Mouse (Mus musculus) lung, postnatal 0 days (tissue): ENCODE data around the gene Hoxb9. TPM values are rescaled to one million over a fixed set of nuclear protein-coding genes. Genes with fewer than 3 reads are reported as not detected.

Experiments
- ATAC-seq: fragments of 200-750 bp; cut with Nextera tagmentation; 2 replicates; pipeline ENCODE4 v1.8.0; 2017; ENCODE audit warnings: moderate library complexity
- DNase-seq: peaks from one replicate; pipeline ENCODE4 v3.0.0-alpha.2; 2016; ENCODE audit warnings: low spot score
- H3K27ac ChIP-seq: fragments of 300-500 bp; sonication (generic); 2 replicates; pipeline ENCODE4 v1.5.1; 2014; ENCODE audit warnings: antibody characterized with exemption, mild to moderate bottlenecking, low read length, mixed read lengths
- H3K27me3 ChIP-seq: fragments of 300-500 bp; sonication (generic); replicated peaks from 2 replicates; pipeline ENCODE4 v1.6.1; 2014; ENCODE audit warnings: low read length, mixed read lengths; ENCODE audit not compliant: insufficient read depth
- H3K36me3 ChIP-seq: fragments of 300-500 bp; sonication (generic); 2 replicates; pipeline ENCODE4 v1.6.1; 2014; ENCODE audit warnings: low read length, mixed read lengths; ENCODE audit not compliant: insufficient read depth
- H3K4me1 ChIP-seq: fragments of 300-500 bp; sonication (generic); 2 replicates; pipeline ENCODE4 v1.6.1; 2014; ENCODE audit warnings: antibody characterized with exemption, low read depth, low read length, mixed read lengths; ENCODE audit not compliant: insufficient read depth
- H3K4me2 ChIP-seq: fragments of 300-500 bp; sonication (generic); replicated peaks from 2 replicates; pipeline ENCODE4 v1.6.1; 2014; ENCODE audit warnings: low read depth, mild to moderate bottlenecking, low read length, moderate library complexity, mixed read lengths
- H3K4me3 ChIP-seq: fragments of 300-500 bp; sonication (generic); 2 replicates; pipeline ENCODE4 v1.5.1; 2014; ENCODE audit warnings: low read depth, low read length
- H3K9ac ChIP-seq: fragments of 300-500 bp; sonication (generic); replicated peaks from 2 replicates; pipeline ENCODE4 v1.6.1; 2014; ENCODE audit warnings: low read depth, mild to moderate bottlenecking
- H3K9me3 ChIP-seq: fragments of 300-500 bp; sonication (generic); 2 replicates; pipeline ENCODE4 v1.6.1; 2016; ENCODE audit warnings: low read length, mixed read lengths
- CTCF ChIP-seq: IDR thresholded peaks from 2 replicates; pipeline ENCODE4 v1.5.1; 2016; ENCODE audit warnings: antibody characterized with exemption, mild to moderate bottlenecking
- EP300 ChIP-seq: IDR thresholded peaks from 2 replicates; pipeline ENCODE4 v1.6.1; 2016; ENCODE audit warnings: antibody characterized with exemption, mild to moderate bottlenecking, control low read depth
- WGBS: fragments of 180-500 bp; shearing (Covaris S2); extraction: QIAGEN DNeasy Blood & Tissue Kit; methylation state at CpG from one replicate; pipeline ENCODE4 v1.1.7; 2014; 5-methylcytosine and 5-hydroxymethylcytosine counted together
- polyA plus RNA-seq: library from polyadenylated mRNA; unstranded; fragments of >200 nt; fragmentation: Nextera tagmentation; extraction: Ambion mirVana; gene quantifications from 2 replicates; pipeline ENCODE4 v1.2.1, GENCODE M21; 2015

Gene Hoxb9
- polyA plus RNA-seq, 1 experiment from 2014 or later: not detected

DNA sequence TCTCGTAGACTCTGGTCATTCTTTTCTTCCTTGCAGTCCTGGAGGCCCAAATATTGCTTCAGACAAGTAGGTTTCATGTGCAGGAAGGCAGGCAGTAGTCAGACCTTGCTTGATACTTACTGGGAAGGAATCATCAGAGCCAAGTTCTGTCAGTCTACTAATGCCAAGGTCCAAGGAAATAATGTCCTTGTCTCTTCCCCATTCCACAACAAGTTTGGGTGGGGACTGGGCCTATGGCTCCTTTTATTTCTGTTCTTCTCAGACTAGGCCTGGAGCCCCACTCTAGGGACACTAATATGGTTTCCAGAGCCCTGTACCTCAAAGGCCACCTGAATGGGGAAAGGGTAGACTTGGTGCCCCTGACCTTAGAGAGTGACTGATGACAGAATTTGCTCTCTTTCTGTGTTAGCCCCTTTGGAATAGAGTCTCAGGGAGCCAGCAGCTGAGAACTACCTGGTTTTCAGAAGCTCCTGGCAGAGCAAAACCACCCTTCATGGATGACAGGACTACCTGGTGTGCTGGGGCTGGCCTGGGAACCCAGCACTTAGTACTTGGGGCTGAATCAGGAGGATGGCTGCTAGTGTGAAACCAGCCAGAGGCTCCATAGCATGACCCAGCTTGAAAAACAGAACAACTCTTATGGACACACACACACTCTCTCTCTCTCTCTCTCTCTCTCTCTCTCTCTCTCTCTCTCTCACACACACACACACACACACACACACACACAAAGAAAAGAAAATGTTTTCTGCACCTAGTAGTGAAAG, 17.4 kb downstream of the Hoxb9 start:
- peaks cover 51% of the 10 kb centered on the region for H3K27me3 ChIP-seq
- H3K4me1 ChIP-seq: no peaks in the 10 kb centered on the region
- ATAC-seq (no peak), DNase-seq (no peak)
- TF ChIP-seq EP300 (no peak), CTCF (no peak)
- no peak overlapping the region for H3K27ac ChIP-seq
- no peak overlapping the region for H3K4me2 ChIP-seq
- H3K36me3 ChIP-seq: no peaks in the 10 kb centered on the region
- H3K9ac ChIP-seq: no peak overlapping the region
- no peaks in the 10 kb centered on the region for H3K9me3 ChIP-seq
- WGBS: 36% methylated on average over 1 of the region's 1 CpGs
- H3K4me3 ChIP-seq: no peak overlapping the region

DNA sequence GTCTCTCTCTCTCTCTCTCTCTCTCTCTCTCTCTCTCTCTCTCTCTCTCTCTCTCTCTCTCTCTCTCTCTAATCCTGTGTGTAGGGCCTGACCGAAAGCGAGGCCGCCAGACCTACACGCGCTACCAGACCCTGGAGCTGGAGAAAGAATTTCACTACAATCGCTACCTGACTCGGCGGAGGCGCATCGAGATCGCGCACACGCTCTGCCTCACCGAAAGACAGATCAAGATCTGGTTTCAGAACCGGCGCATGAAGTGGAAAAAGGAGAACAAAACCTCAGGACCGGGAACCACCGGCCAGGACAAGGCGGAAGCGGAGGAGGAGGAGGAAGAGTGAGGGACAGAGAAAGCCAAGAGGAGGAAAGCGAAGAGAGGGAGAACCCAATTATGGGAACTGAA, 18.0 kb downstream of the Hoxb9 start:
- no peak overlapping the region for H3K27ac ChIP-seq
- H3K4me2 ChIP-seq: no peak overlapping the region
- DNase-seq: no peak
- H3K4me1 ChIP-seq: no peaks in the 10 kb centered on the region
- WGBS: 38% methylated on average over 21 of the region's 21 CpGs
- no peak overlapping the region for H3K4me3 ChIP-seq
- H3K9ac ChIP-seq: no peak overlapping the region
- ATAC-seq: no peak
- no peaks in the 10 kb centered on the region for H3K9me3 ChIP-seq
- peaks cover 57% of the 10 kb centered on the region for H3K27me3 ChIP-seq
- TF ChIP-seq CTCF (no peak), EP300 (no peak)
- no peaks in the 10 kb centered on the region for H3K36me3 ChIP-seq

DNA sequence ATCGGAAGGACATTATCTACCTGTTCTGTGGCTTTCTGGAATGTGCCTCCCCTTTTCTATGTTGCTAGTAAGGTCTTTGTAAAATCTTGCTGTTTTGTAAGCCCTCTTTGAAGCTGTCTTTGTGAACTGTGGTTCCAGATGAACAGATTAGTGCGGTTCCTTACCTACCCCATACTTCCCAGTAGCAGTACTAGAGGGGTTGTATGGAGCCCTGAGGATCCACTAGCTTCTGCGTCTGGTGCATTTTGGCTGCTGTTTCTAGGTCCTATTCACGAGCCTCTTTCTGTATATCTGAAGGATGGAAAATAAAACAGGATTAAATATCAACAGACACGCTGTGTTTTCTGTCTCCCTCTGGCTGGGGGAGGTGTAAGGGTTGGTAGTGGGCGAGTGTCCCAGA, 18.6 kb downstream of the Hoxb9 start:
- Histone ChIP-seq H3K27ac (no peak overlapping the region), H3K27me3 (peaks cover 62% of the 10 kb centered on the region), H3K4me2 (no peak overlapping the region), H3K4me1 (no peaks in the 10 kb centered on the region), H3K4me3 (no peak overlapping the region), H3K9me3 (no peaks in the 10 kb centered on the region), H3K36me3 (no peaks in the 10 kb centered on the region), H3K9ac (no peak overlapping the region)
- TF ChIP-seq CTCF (no peak), EP300 (no peak)
- WGBS: 25% methylated on average over 6 of the region's 6 CpGs
- no peak for ATAC-seq
- DNase-seq: no peak

DNA sequence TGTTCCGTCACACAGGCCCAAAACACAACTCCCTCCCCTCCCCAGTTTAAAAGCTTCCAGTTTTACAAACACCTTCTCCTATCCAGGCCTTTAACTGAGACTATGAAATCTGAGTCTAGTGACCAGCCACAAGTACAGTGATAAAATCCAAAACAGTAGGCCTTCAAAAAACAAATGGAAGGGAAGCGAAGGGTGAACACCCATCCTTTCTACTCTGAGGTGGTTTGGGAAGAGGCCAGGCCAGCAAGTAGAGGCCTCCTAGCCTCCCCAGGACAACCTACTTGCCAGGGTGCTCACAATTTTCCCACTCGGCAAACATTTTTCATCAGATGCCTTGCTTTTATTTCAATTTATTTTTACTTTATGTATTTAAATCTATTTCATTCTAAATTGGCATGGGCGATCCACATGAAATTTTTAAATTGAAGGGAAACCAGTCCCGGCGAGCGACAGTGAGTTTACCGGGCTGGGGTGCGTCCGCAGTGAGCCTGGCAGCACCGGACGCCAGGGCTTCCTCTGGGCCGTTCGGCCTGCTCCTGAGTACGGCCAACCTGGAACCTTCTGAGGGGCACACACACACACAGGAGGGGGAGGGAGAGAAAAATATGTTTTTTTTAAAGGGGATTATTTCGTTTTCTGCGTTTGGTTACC, 19.6 kb downstream of the Hoxb9 start:
- TF ChIP-seq EP300 (no peak), CTCF (no peak)
- H3K4me1 ChIP-seq: no peaks in the 10 kb centered on the region
- no peak overlapping the region for H3K4me2 ChIP-seq
- no peak overlapping the region for H3K4me3 ChIP-seq
- no peaks in the 10 kb centered on the region for H3K9me3 ChIP-seq
- ATAC-seq (no peak), DNase-seq (no peak)
- H3K27ac ChIP-seq: no peak overlapping the region
- WGBS: 32% methylated on average over 17 of the region's 17 CpGs
- H3K9ac ChIP-seq: no peak overlapping the region
- H3K36me3 ChIP-seq: no peaks in the 10 kb centered on the region
- H3K27me3 ChIP-seq: peaks cover 71% of the 10 kb centered on the region

DNA sequence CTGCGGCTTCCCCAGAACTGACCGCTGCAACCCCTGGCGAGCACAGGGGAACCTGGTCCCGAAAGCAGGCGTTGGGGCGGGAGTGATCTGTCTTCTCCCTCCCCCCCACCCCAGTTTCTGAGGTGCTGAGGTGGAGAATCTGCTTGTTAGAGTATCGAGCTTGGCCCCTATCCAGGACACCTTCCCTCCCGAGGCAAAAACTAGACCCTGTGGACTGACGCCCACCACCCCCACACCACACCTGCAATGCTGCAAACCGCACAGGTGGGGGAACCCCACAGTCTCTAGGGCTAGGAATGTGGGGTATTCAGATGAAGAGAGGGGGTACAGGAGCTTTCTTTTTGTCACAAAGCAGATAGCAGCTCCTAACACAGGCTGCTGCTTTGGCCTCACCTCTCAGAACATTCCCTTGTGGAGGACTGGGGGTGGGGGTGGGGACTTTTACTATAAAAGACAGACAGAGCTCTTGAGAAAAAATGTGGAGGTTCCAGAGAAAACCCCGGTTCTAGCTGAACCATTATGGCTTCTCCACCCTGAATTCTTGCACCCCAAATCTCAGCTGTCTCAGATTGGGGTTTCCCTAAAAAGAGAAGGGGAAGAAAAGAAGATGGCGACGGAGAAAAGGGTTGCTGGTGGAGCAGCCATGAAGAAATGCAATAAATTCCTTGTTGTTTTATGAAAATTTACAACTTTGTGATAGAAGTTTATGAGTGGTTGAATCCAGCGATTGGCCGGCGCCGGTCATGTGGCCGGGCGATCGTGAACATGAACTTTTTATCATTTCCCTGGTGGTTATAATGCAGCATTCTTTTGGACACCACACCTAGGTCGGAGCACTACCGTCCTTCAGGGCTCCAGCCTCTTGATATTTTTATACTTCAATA, 20.7 kb downstream of the Hoxb9 start, which contains the start of gene Hoxb6:
TSS of gene Hoxb6 (plus strand) at position 796 of the 884 bp plus-strand sequence.
- 18% methylated on average over 22 of the region's 22 CpGs for WGBS
- DNase-seq: no peak
- Histone ChIP-seq H3K4me1 (no peaks in the 10 kb centered on the region), H3K27me3 (peaks cover 74% of the 10 kb centered on the region), H3K4me3 (no peak within 1 kb of the TSS), H3K9ac (no peak within 1 kb of the TSS), H3K27ac (no peak within 1 kb of the TSS), H3K9me3 (no peaks in the 10 kb centered on the region), H3K36me3 (no peaks in the 10 kb centered on the region), H3K4me2 (no peak within 1 kb of the TSS)
- no peak for ATAC-seq
- no peak for TF ChIP-seq EP300
- no peak for TF ChIP-seq CTCF
